Mouse (Mus musculus) adrenal gland, postnatal 36 days (tissue): ENCODE data around the gene Aplp2. TPM values are rescaled to one million over a fixed set of nuclear protein-coding genes. Genes with fewer than 3 reads are reported as not detected.
A peak's percentile ranks its signal among the peaks of the same experiment; 100 is the strongest.

Experiments
- DNase-seq, 2 experiments: peaks; one replicate each; pipeline ENCODE4 v3.0.0; 2021; ENCODE audit warnings: mixed read lengths in 1 of 2
- total RNA-seq, 2 experiments: library from RNA; stranded (reverse); gene quantifications; 2 replicates each; pipeline ENCODE4 v1.2.3; 2021

Gene Aplp2
- total RNA-seq, 2 experiments from 2014 or later: 600 to 666 TPM

GRCm38 (mm10) chr9:31127876-31128465, 83.6 kb downstream of the Aplp2 start:
- no peak for DNase-seq

- peak; percentile 19 to 44 for DNase-seq
These were observed 85.5 kb downstream of the Aplp2 start for GRCm38 (mm10) chr9:31126079-31126478.

DNA sequence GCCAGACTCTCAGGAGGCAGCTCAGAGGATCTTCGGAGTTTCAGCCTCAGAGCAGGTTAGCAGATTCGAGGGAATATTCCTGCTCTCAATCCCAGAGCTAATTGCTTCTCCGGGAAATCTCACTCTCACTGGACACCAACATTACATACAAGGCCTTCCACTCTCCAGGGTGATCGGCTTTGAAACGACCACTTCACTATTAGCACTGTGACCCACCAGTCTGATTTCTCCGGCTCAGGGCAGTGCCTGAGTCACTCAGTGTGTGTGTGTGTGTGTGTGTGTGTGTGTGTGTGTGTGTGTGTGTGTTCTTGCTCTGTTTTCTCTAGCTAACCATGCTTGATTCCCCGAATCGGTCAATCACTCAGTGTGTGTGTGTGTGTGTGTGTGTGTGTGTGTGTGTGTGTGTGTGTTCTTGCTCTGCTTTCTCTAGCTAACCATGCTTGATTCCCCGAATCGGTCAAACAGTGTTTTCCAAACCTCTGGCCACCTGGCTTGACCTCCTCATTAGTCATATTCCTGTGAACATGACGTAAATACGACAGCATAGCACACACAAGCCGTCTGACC, 89.1 kb downstream of the Aplp2 start:
- peak in 1 of 2 experiments; percentile 23 for DNase-seq

- no peak for DNase-seq
These were observed 91.1 kb downstream of the Aplp2 start for GRCm38 (mm10) chr9:31120533-31120915.

GRCm38 (mm10) chr9:31119882-31120532, 91.6 kb downstream of the Aplp2 start:
- DNase-seq: no peak

- no peak for DNase-seq
These were observed 92.2 kb downstream of the Aplp2 start for GRCm38 (mm10) chr9:31119405-31119804.

GRCm38 (mm10) chr9:31118520-31119298, 92.9 kb downstream of the Aplp2 start:
- DNase-seq: no peak

GRCm38 (mm10) chr9:31117488-31117887, 94.1 kb downstream of the Aplp2 start:
- DNase-seq: no peak

DNA sequence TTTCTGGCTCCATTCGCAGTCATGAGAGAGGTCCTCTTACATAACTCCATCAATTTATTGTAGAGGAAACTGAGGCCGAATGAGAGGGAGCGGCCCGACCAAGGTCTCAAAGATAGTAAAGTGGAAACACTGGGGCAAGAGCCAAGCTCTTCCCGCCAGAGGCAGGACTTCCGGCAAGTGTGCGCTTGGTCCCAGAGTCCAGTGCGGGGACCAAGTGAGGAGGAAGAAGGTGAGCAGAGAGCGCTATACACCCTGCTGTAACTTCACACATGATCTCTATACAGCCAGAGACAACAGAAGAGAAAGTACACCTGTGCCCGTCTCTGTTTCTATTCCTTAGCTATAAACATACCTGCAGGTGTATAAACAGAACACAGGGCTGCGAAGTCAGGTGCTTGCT, 94.5 kb downstream of the Aplp2 start:
- no peak for DNase-seq

- no peak for DNase-seq
These were observed 96.0 kb downstream of the Aplp2 start for GRCm38 (mm10) chr9:31115586-31115985.

GRCm38 (mm10) chr9:31108464-31108863, 103.2 kb downstream of the Aplp2 start:
- DNase-seq: no peak

Other genes with a start within 250 kb of the Aplp2 start
- gene Zbtb44, start 181.2 kb downstream of the Aplp2 start, total RNA-seq: 10 to 100 TPM; 37.1 to 56.3 TPM
- under 1 TPM; 0.43 to 0.99 TPM for gene St14, start 80.0 kb downstream of the Aplp2 start, total RNA-seq
- gene Prdm10, start 68.7 kb upstream of the Aplp2 start, total RNA-seq: 1 to 10 TPM; 9.1 to 9.7 TPM
- 10 to 100 TPM; 17.9 to 20.3 TPM for gene Nfrkb, start 174.4 kb upstream of the Aplp2 start, total RNA-seq